Mouse (Mus musculus): ENCODE results near the gene Zbtb48. TPM values are rescaled to one million over a fixed set of nuclear protein-coding genes. Genes with fewer than 3 reads are reported as not detected.

Gene Zbtb48
- polyA plus RNA-seq, 1 experiment from 2014 or later, result 19.6 TPM

DNA sequence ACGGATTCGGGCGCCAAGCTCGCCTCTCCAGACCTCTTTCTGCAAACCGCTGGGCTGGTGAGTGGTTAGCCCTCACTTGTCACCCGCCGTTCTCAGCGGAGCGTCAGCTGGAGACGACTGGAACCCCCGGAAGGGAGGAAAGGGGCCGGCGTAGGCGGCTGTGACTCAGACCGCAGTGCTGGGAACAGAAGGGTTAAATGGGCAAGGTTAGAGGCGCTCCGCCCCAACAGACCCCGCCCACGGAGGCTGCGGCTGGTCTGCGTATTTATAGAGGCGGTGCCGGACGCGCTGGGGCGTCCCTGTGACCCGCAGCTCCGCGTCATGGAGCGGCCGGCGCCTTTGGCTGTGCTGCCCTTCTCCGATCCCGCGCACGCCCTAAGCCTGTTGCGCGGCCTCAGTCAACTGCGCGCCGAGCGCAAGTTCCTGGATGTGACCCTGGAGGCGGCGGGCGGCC lies 18.8 kb downstream of the Zbtb48 start, which contains the start of gene Klhl21:
Gene Klhl21, plus strand, starts transcription at position 182 of the 454 bp plus-strand sequence.
- WGBS, result under 1% methylated on average over 45 of the region's 45 CpGs
- peak within 1 kb of the TSS; percentile 84 for H3K27ac ChIP-seq
- H3K9ac ChIP-seq, result peak within 1 kb of the TSS; percentile 72
- H3K27me3 ChIP-seq, result peaks cover 50% of the 10 kb centered on the region
- peak; percentile 88 for ATAC-seq (ENCODE audit: low FRiP score)
- H3K4me3 ChIP-seq, result peak within 1 kb of the TSS; percentile 72
- H3K4me1 ChIP-seq (replicated peaks), result peaks cover 50% of the 10 kb centered on the region
- H3K36me3 ChIP-seq, result 0 out of 2 replicates have a peak, but pooled peaks cover 8% of the 10 kb centered on the region
- peak within 1 kb of the TSS; percentile 97 for H3K4me2 ChIP-seq
- H3K9me3 ChIP-seq, result no peaks in the 10 kb centered on the region

DNA sequence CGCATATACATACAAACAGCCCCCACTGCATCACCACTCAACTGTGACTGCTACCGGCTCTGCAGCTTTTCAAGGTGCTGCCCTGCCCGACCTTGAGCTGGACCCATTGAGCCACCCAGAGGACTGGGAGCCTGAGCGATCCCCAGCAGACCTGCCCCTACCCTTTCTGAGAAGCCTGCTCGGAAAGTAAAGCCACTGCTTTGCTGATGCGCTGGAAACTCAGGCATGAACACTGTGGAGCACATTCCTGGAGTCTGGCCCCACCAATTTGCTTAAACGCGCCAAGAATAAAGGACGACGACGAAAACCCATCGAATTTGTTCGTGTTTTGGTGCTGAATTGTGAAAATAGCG lies 19.3 kb downstream of the Zbtb48 start:
- H3K9ac ChIP-seq, result peak overlapping the region; percentile 72
- H3K27me3 ChIP-seq, result peaks cover 47% of the 10 kb centered on the region
- no peak for ATAC-seq (ENCODE audit: low FRiP score)

DNA sequence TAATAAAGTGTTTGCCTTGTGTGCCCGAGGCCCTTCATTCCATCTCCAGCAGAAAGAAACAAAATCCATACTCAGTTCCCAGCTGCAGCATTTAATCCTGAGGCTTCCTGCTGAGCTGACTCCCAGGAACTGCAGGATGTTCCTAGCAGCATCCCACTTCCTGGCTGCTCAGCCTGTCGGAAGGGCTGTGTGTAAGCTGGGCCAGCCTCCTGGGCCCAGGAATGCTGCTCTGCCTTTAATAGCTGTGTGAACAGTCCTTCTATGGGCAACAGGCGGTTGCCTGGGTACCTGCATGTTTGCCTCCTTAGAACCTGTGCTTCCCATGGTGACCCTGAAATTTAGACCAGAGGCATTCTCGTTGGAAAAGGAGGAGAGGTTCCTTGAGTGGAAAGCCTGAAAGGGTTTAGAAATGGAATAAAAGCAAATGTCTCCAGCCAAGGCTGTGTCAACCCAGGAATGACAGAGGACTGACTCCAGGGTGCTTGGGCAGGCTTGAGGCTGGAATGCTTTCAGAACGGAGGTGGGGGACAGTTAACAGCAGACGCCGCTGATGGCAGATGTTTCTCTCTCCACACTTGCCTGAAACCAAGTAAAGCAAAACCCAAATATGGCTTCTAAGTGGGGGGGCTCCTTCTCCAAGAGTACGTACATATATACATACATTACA lies 19.9 kb downstream of the Zbtb48 start:
- 3% methylated on average over 8 of the region's 8 CpGs for WGBS
- peaks cover 47% of the 10 kb centered on the region for H3K27me3 ChIP-seq
- ATAC-seq (ENCODE audit: low FRiP score), result no peak
- H3K4me1 ChIP-seq (replicated peaks), result peaks cover 50% of the 10 kb centered on the region
- peak overlapping the region; percentile 72 for H3K9ac ChIP-seq
- no peaks in the 10 kb centered on the region for H3K9me3 ChIP-seq
- H3K4me2 ChIP-seq, result peak overlapping the region; percentile 97
- 0 out of 2 replicates have a peak, but pooled peaks cover 3% of the 10 kb centered on the region for H3K36me3 ChIP-seq
- peak overlapping the region; percentile 61 for H3K27ac ChIP-seq
- peak overlapping the region; percentile 72 for H3K4me3 ChIP-seq

More for the DNA sequence above, 19.3 kb downstream of the Zbtb48 start:
- no peaks in the 10 kb centered on the region for H3K9me3 ChIP-seq
- peak overlapping the region; percentile 72 for H3K4me3 ChIP-seq
- WGBS, result 1% methylated on average over 14 of the region's 14 CpGs
- peak overlapping the region; percentile 97 for H3K4me2 ChIP-seq
- 0 out of 2 replicates have a peak, but pooled peaks cover 8% of the 10 kb centered on the region for H3K36me3 ChIP-seq
- peaks cover 50% of the 10 kb centered on the region for H3K4me1 ChIP-seq (replicated peaks)
- peak overlapping the region; percentile 61 for H3K27ac ChIP-seq

DNA sequence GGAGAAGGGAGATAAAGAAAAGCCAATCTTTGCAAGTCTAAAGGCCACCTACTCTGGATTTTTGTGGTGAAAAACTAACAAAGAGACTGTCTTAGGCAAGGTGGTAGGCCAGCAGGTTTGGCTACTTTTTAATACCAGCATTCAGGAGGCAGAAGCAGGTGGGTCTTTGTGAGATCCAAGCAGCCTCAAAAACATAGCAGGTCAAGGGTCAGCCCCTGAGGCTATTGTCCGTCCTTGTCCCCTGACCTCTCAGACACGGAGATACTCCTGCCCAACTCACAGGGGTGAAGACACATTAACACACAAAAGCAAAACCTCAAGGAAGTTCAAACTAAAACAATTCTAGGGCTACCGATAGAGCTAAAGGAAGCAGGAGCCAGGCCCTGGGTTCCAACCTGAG lies 20.7 kb downstream of the Zbtb48 start:
- no peak overlapping the region for H3K9ac ChIP-seq
- H3K9me3 ChIP-seq, result no peaks in the 10 kb centered on the region
- ATAC-seq (ENCODE audit: low FRiP score), result no peak
- no peak overlapping the region for H3K4me2 ChIP-seq
- no peaks in the 10 kb centered on the region for H3K36me3 ChIP-seq
- no peak overlapping the region for H3K27ac ChIP-seq
- WGBS, result 9% methylated on average over 3 of the region's 3 CpGs
- H3K27me3 ChIP-seq, result peaks cover 45% of the 10 kb centered on the region
- no peak overlapping the region for H3K4me3 ChIP-seq
- peaks cover 49% of the 10 kb centered on the region for H3K4me1 ChIP-seq (replicated peaks)

DNA sequence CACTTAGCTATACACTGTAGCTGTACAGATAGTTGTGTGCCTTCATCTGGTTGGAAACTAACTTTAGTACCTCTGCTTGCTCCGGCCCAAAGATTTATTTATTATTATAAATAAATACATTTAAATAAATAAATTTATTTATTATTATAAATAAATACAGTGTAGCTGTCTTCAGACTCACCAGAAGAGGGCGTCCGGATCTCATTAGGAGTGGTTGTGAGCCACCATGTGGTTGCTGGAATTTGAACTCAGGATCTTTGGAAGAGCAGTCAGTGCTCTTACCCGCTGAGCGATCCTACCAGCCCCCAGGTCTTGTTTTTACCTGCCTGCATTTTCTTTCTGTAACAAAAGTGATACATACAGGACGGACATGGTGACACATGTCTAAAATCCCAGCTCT lies 21.3 kb downstream of the Zbtb48 start:
- no peak for ATAC-seq (ENCODE audit: low FRiP score)
- no peaks in the 10 kb centered on the region for H3K9me3 ChIP-seq
- H3K36me3 ChIP-seq, result no peaks in the 10 kb centered on the region
- no peak overlapping the region for H3K4me2 ChIP-seq
- no peak overlapping the region for H3K9ac ChIP-seq
- no peak overlapping the region for H3K4me3 ChIP-seq
- no peak overlapping the region for H3K27ac ChIP-seq
- peaks cover 42% of the 10 kb centered on the region for H3K4me1 ChIP-seq (replicated peaks)
- 83% methylated on average over 6 of the region's 6 CpGs for WGBS
- H3K27me3 ChIP-seq, result peaks cover 38% of the 10 kb centered on the region

DNA sequence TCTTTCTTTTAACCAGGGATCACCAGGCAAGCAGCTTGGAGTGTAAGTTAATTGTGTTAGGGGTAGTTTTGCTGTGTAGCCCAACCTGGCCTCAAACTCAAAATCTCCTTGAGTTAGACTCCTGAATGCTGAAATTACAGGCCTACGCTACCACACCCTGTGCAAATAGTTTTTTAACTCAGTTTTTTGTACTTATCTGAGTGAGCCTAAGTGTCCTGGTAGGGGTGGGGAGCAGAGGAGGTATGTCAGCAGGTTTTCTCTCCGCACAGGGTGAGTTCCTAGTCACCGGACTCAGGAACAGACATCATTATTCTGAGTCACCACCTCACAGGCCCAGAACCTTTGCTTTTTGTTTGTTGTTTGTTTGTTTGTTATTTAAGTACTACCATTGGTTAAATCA lies 25.4 kb downstream of the Zbtb48 start:
- Histone ChIP-seq H3K9ac (no peak overlapping the region), H3K4me1 (replicated peaks) (peaks cover 10% of the 10 kb centered on the region), H3K4me3 (no peak overlapping the region), H3K9me3 (no peaks in the 10 kb centered on the region), H3K36me3 (no peaks in the 10 kb centered on the region), H3K27ac (no peak overlapping the region), H3K27me3 (peaks cover 9% of the 10 kb centered on the region), H3K4me2 (no peak overlapping the region)
- WGBS, result 91% methylated on average over 3 of the region's 3 CpGs
- no peak for ATAC-seq (ENCODE audit: low FRiP score)

DNA sequence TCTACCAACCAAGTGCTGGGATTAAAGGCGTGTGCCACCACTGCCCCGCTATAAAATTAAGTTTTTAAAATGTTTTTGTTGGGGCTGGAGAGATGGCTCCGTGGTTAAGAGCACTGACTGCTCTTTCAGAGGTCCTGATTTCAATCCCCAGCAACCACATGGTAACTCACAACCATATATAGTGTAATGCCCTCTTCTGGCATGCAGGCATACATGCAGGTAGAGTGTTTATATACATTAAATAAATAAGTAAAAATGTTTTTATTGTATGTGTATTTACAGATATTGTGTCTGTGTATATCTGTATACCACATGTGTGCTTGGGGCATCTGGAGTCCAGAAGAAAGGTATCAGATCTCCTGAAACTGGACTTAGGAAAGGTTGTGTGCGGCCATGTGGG lies 26.1 kb downstream of the Zbtb48 start:
- WGBS, result 62% methylated on average over 4 of the region's 4 CpGs
- H3K27ac ChIP-seq, result no peak overlapping the region
- H3K4me1 ChIP-seq (replicated peaks), result peaks cover 9% of the 10 kb centered on the region
- H3K4me3 ChIP-seq, result no peak overlapping the region
- no peak overlapping the region for H3K9ac ChIP-seq
- ATAC-seq (ENCODE audit: low FRiP score), result no peak
- H3K4me2 ChIP-seq, result no peak overlapping the region
- peaks cover 2% of the 10 kb centered on the region for H3K27me3 ChIP-seq
- H3K36me3 ChIP-seq, result no peaks in the 10 kb centered on the region
- no peaks in the 10 kb centered on the region for H3K9me3 ChIP-seq

DNA sequence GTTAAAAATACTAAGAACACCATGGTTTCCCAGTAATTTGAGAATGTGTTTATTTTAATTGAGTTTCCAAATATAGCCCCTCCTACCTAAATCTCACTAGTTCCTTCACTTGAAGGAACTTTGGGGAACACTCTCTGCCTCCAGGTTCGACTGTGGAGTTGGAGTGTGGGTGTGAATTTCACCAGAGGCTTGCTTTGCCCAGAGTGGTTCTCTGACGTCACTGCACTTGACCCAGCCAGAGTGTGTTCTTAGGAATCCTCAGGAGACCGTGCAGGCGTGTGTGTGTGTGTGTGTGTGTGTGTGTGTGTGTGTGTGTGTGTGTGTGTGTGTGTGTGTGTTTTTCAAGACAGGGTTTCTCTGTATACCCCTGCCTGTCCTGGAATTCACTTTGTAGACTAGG lies 26.6 kb downstream of the Zbtb48 start:
- WGBS, result 70% methylated on average over 4 of the region's 4 CpGs
- H3K9ac ChIP-seq, result no peak overlapping the region
- H3K36me3 ChIP-seq, result no peaks in the 10 kb centered on the region
- H3K27me3 ChIP-seq, result no peaks in the 10 kb centered on the region
- H3K27ac ChIP-seq, result no peak overlapping the region
- H3K4me1 ChIP-seq (replicated peaks), result peaks cover 9% of the 10 kb centered on the region
- H3K4me2 ChIP-seq, result no peak overlapping the region
- no peaks in the 10 kb centered on the region for H3K9me3 ChIP-seq
- ATAC-seq (ENCODE audit: low FRiP score), result no peak
- no peak overlapping the region for H3K4me3 ChIP-seq

DNA sequence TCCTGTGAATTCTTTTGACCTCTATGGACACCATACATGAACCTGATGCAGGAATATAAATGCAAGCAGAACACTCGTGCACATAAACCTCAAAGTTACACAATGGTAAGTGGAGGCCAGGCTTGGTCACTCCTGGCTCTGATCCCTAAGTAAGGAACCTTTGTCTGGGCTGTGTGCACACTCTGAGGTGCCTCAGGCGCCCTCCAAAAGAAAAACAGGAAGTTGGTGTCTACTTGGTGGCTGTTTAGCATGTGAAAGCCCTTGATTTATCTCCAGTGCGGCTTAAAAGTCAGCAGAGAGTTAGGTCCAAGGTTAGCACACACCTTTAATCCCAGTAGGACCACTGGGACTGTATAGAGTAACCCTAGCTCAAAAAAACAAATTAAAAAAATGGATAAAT lies 28.0 kb downstream of the Zbtb48 start:
- Histone ChIP-seq H3K4me2 (no peak overlapping the region), H3K27me3 (no peaks in the 10 kb centered on the region), H3K9ac (no peak overlapping the region), H3K9me3 (no peaks in the 10 kb centered on the region), H3K27ac (no peak overlapping the region), H3K4me1 (replicated peaks) (peaks cover 13% of the 10 kb centered on the region), H3K4me3 (no peak overlapping the region), H3K36me3 (no peaks in the 10 kb centered on the region)
- 58% methylated on average over 3 of the region's 3 CpGs for WGBS
- no peak for ATAC-seq (ENCODE audit: low FRiP score)

DNA sequence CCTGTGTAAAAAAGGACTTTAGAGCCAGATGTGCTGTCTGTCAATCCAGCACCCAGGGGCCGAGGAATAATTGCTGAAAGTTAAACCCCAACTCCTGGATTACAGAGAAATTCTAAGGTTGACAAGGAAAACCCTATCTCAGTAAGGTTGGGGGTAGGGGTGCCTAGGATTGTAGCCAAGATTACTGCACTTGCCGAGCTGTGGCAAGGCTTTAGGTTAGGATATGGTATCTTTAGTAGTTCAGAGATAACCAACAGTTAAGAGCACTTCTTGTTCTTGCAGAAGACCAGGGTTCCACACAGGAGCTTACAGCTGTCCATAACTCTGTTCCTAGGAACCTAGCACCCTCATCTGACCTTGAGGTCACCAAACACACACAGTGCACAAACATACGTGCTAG lies 29.8 kb downstream of the Zbtb48 start:
- H3K4me3 ChIP-seq, result no peak overlapping the region; the same call in 1 of the 2 replicates
- H3K9ac ChIP-seq, result peak overlapping the region; percentile 89
- WGBS, result 83% methylated on average over 3 of the region's 3 CpGs
- no peaks in the 10 kb centered on the region for H3K9me3 ChIP-seq
- H3K27me3 ChIP-seq, result no peaks in the 10 kb centered on the region
- peaks cover 26% of the 10 kb centered on the region for H3K4me1 ChIP-seq (replicated peaks)
- H3K36me3 ChIP-seq, result no peaks in the 10 kb centered on the region
- no peak overlapping the region for H3K27ac ChIP-seq
- no peak for ATAC-seq (ENCODE audit: low FRiP score)
- H3K4me2 ChIP-seq, result peak overlapping the region; percentile 58

DNA sequence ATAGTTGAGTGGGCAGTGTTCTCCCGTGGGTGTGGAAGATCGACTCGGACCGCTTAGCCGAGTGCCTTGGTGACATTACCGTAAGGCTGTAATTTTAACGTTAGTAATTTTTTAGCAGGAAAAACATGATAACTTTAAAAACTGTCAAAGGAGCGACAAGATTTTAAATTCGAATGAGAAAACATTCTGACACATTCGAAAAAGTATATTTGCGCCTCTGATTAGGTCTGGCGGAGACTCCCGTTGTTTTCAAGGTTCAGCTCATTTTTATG lies 30.6 kb downstream of the Zbtb48 start:
- no peak for ATAC-seq (ENCODE audit: low FRiP score)
- Histone ChIP-seq H3K36me3 (peaks cover 7% of the 10 kb centered on the region), H3K4me1 (replicated peaks) (peaks cover 26% of the 10 kb centered on the region), H3K4me3 (peak overlapping the region; percentile 92), H3K9ac (peak overlapping the region; percentile 89), H3K4me2 (peak overlapping the region; percentile 58), H3K27me3 (no peaks in the 10 kb centered on the region), H3K9me3 (no peaks in the 10 kb centered on the region), H3K27ac (peak overlapping the region; percentile 91)
- 8% methylated on average over 13 of the region's 13 CpGs for WGBS

DNA sequence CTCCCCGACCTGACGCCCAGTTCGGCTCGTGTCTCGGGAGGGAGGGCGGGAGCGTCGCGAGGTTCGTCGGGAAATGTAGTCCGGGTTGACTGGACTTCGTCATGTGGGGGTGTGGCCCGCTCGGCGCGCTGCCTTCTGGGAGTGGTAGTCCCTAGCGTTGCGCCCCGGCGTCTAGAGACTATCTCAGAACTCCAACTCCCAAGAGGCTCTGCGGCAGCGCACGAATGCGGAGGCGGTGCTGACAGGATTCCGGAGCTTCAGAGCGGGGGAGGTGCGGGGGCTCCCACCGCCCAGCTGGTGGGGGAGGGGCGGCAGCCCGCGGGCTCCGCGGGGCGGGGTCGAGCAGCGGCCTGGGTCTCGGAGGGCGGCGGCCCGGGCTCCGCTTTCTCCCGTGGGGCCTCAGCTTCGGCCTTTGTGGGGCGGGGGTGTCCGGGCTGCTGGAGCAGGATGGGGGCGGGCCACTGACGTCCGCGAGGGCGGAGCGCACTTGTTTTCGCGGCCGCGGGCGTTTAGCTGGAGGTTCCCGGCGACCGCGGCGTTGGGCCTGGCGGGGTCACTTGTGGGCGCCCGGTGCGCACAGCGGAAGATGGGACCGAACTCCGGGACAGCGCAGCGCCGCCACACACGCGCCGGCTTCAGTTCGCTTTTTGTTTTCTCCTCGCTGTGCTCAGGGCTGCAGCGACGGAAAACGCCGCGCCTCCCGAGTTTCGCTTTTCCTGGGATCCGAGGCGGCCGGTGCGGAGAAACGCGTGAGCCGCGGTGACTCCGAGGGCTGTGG lies 31.1 kb downstream of the Zbtb48 start, which contains the start of gene Phf13:
Gene Phf13, minus strand, starts transcription at position 86 of the 778 bp plus-strand sequence.
- Histone ChIP-seq H3K9ac (peak within 1 kb of the TSS; percentile 89), H3K27ac (peak within 1 kb of the TSS; percentile 91), H3K4me3 (peak within 1 kb of the TSS; percentile 92), H3K9me3 (no peaks in the 10 kb centered on the region), H3K27me3 (no peaks in the 10 kb centered on the region), H3K4me1 (replicated peaks) (peaks cover 26% of the 10 kb centered on the region), H3K4me2 (peak within 1 kb of the TSS; percentile 93), H3K36me3 (peaks cover 12% of the 10 kb centered on the region)
- peak; percentile 96 for ATAC-seq (ENCODE audit: low FRiP score)
- WGBS, result under 1% methylated on average over 81 of the region's 94 CpGs
